Mouse (Mus musculus): Measurements from ENCODE around the gene Tspan5.

GRCm38 (mm10) chr3:138823857-138824256, 81.9 kb downstream of the Tspan5 start:
- TF ChIP-seq POLR2A (IDR thresholded peaks at IDR 0.05; ENCODE audit: extremely low read depth, insufficient read depth, low read length): no peak
- TF ChIP-seq CTCF (IDR thresholded peaks at IDR 0.05; ENCODE audit: extremely low read depth, insufficient read depth, low read length): no peak

Measured in cortical plate, adult 2 months (tissue).